Mouse (Mus musculus) spleen, adult 2 months (tissue): ENCODE data around the gene Slc24a4.

Source experiments
- CTCF ChIP-seq: fragments of 200-500 bp; IDR thresholded peaks from 2 replicates; pipeline ENCODE4 v1.5.1; 2011; ENCODE audit warnings: mild to moderate bottlenecking, inconsistent platforms; ENCODE audit not compliant: insufficient read depth, insufficient read length, insufficient replicate concordance; ENCODE audit errors: extremely low read depth
- POLR2A ChIP-seq: fragments of 200-500 bp; IDR thresholded peaks from 2 replicates; pipeline ENCODE4 v1.6.1; 2011; ENCODE audit warnings: low read depth, low read length, inconsistent platforms

GRCm38 (mm10) chr12:102141330-102141729, 12.8 kb downstream of the Slc24a4 start:
- no peak for TF ChIP-seq POLR2A
- TF ChIP-seq CTCF = no peak
